Mouse (Mus musculus) kidney, adult 2 months (tissue): ENCODE measurements around the gene Plpp4.

Source experiments
- CTCF ChIP-seq: fragments of 200-500 bp; conservative IDR thresholded peaks from 2 replicates; pipeline ENCODE4 v1.5.1; 2011; ENCODE audit warnings: low read depth, mild to moderate bottlenecking, control low read depth, low read length, moderate library complexity, mixed read lengths; ENCODE audit not compliant: insufficient read depth, insufficient read length
- POLR2A ChIP-seq: fragments of 200-500 bp; IDR thresholded peaks from one replicate; pipeline ENCODE4 v1.6.1; 2011; ENCODE audit warnings: low read depth, low read length, control low read depth

DNA sequence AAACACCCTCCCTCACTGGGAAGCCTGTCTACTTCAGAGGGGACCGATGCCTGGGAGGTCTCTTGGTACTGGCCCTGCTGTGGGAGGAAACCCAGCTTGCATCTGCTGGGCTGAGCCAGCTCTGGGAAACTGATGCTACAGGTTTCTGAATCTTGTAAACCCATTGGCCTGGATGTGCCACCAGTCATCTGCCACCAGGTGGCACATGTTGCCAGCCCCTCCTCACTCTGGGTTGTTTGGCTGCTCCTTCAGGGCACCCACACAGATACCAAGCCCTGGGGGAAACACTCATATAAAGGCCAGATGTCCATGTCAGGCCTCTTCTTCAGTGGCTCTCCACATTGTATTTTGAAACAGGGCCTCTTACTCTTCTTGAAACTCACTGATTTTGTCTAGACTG, 36.4 kb downstream of the Plpp4 start:
- TF ChIP-seq CTCF (peak; percentile 34; the same call in 1 of the 2 replicates), POLR2A (no peak)
